ENCODE assay signal across 8 mouse cellular contexts in genomic region chr2:172977409-172978130, GRCm38 (mm10). TPM values are rescaled to one million over a fixed set of nuclear protein-coding genes. Genes with fewer than 3 reads are reported as not detected.
DNase-seq lines count a peak whose midpoint lies in the region; ATAC-seq lines count a peak whose summit lies in the region.

Spo11 (plus strand) TSS chr2:172977700.

- H3K27ac ChIP-seq in lung, embryonic 15.5 days = no peak within 1 kb of the TSS
- H3K27ac ChIP-seq in embryonic facial prominence, embryonic 12.5 days = peak within 1 kb of the TSS; percentile 72
- peak within 1 kb of the TSS; percentile 78 for H3K27ac ChIP-seq in limb, embryonic 12.5 days
- H3K27ac ChIP-seq in neural tube, embryonic 15.5 days (replicated peaks) = no peak within 1 kb of the TSS

- ATAC-seq in lung, embryonic 15.5 days (ENCODE audit: borderline replicate concordance, extremely low read depth, low FRiP score, low TSS enrichment) = peak; percentile 40; the same call in 1 of the 2 replicates
- ATAC-seq in embryonic facial prominence, embryonic 12.5 days (ENCODE audit: insufficient number of reproducible peaks, insufficient read depth, low FRiP score, low TSS enrichment) = no peak
- 0 out of 2 replicates have a peak, but pooled peaks have one; percentile 29 for ATAC-seq in limb, embryonic 12.5 days (ENCODE audit: insufficient number of reproducible peaks, insufficient read depth, low FRiP score, low TSS enrichment, low read depth)
- ATAC-seq in neural tube, embryonic 15.5 days (ENCODE audit: low FRiP score) = 0 out of 2 replicates have a peak, but pooled peaks have one; percentile 14
- no peak for ATAC-seq in cerebellum, adult (ENCODE audit: insufficient number of reproducible peaks, low FRiP score, low TSS enrichment)

- H3K9me3 ChIP-seq in lung, embryonic 15.5 days = no peaks in the 10 kb centered on the region
- 0 out of 2 replicates have a peak, but pooled peaks cover 3% of the 10 kb centered on the region for H3K9me3 ChIP-seq in embryonic facial prominence, embryonic 12.5 days
- H3K9me3 ChIP-seq in limb, embryonic 12.5 days = peaks cover 8% of the 10 kb centered on the region
- no peaks in the 10 kb centered on the region for H3K9me3 ChIP-seq in neural tube, embryonic 15.5 days (replicated peaks)

- H3K36me3 ChIP-seq in lung, embryonic 15.5 days = no peaks in the 10 kb centered on the region
- H3K36me3 ChIP-seq in embryonic facial prominence, embryonic 12.5 days = no peaks in the 10 kb centered on the region
- no peaks in the 10 kb centered on the region for H3K36me3 ChIP-seq in limb, embryonic 12.5 days
- H3K36me3 ChIP-seq in neural tube, embryonic 15.5 days = no peaks in the 10 kb centered on the region

- H3K4me1 ChIP-seq in lung, embryonic 15.5 days = 0 out of 2 replicates have a peak, but pooled peaks cover 14% of the 10 kb centered on the region
- peaks cover 31% of the 10 kb centered on the region for H3K4me1 ChIP-seq in embryonic facial prominence, embryonic 12.5 days
- peaks cover 29% of the 10 kb centered on the region for H3K4me1 ChIP-seq in limb, embryonic 12.5 days (replicated peaks)
- peaks cover 16% of the 10 kb centered on the region for H3K4me1 ChIP-seq in neural tube, embryonic 15.5 days

- H3K27me3 ChIP-seq in lung, embryonic 15.5 days = no peaks in the 10 kb centered on the region
- H3K27me3 ChIP-seq in embryonic facial prominence, embryonic 12.5 days = no peaks in the 10 kb centered on the region; the same call in 1 of the 2 replicates
- no peaks in the 10 kb centered on the region for H3K27me3 ChIP-seq in limb, embryonic 12.5 days
- no peaks in the 10 kb centered on the region for H3K27me3 ChIP-seq in neural tube, embryonic 15.5 days (replicated peaks)

- 19% methylated on average over 14 of the region's 14 CpGs for WGBS in lung, embryonic 15.5 days
- 14% methylated on average over 14 of the region's 14 CpGs for WGBS in embryonic facial prominence, embryonic 12.5 days
- WGBS in limb, embryonic 12.5 days = 11% methylated on average over 14 of the region's 14 CpGs
- WGBS in neural tube, embryonic 15.5 days = 12% methylated on average over 14 of the region's 14 CpGs

- H3K4me3 ChIP-seq in lung, embryonic 15.5 days = no peak within 1 kb of the TSS
- no peak within 1 kb of the TSS; the same call in 1 of the 2 replicates for H3K4me3 ChIP-seq in embryonic facial prominence, embryonic 12.5 days
- 0 out of 2 replicates have a peak within 1 kb of the TSS, but pooled peaks have one; percentile 6 for H3K4me3 ChIP-seq in limb, embryonic 12.5 days (replicated peaks)
- no peak within 1 kb of the TSS for H3K4me3 ChIP-seq in neural tube, embryonic 15.5 days (replicated peaks)

- no peak for DNase-seq in lung, adult 18-20 months
- no peak for DNase-seq in kidney, adult 18-20 months
- DNase-seq in right cerebral cortex, postnatal 14 days = no peak

- H3K4me2 ChIP-seq in lung, embryonic 15.5 days = peak within 1 kb of the TSS; percentile 29
- H3K4me2 ChIP-seq in embryonic facial prominence, embryonic 12.5 days (replicated peaks) = peak within 1 kb of the TSS; percentile 33
- H3K4me2 ChIP-seq in limb, embryonic 12.5 days = peak within 1 kb of the TSS; percentile 47
- peak within 1 kb of the TSS; percentile 35 for H3K4me2 ChIP-seq in neural tube, embryonic 15.5 days

- H3K9ac ChIP-seq in lung, embryonic 15.5 days = no peak within 1 kb of the TSS
- H3K9ac ChIP-seq in embryonic facial prominence, embryonic 12.5 days = no peak within 1 kb of the TSS
- H3K9ac ChIP-seq in limb, embryonic 12.5 days (replicated peaks) = peak within 1 kb of the TSS; percentile 40; the same call in 1 of the 2 replicates
- 0 out of 2 replicates have a peak within 1 kb of the TSS, but pooled peaks have one; percentile 14 for H3K9ac ChIP-seq in neural tube, embryonic 15.5 days (replicated peaks)

RNA-seq across cellular contexts. Expression of gene Spo11, which starts in this region (rescaled TPM):
- polyA plus RNA-seq in lung, embryonic 15.5 days (2015; fragmentation: Nextera tagmentation; extraction: Ambion mirVana) = 0.06 and 0.22 TPM in 2 replicates
- polyA plus RNA-seq in embryonic facial prominence, embryonic 12.5 days (2016; fragmentation: Nextera tagmentation; extraction: Ambion mirVana) = 1.2 and 2.9 TPM in 2 replicates
- polyA plus RNA-seq in limb, embryonic 12.5 days (2016; fragmentation: Nextera tagmentation; extraction: Ambion mirVana) = 1.6 TPM in 2 replicates
- polyA plus RNA-seq in neural tube, embryonic 15.5 days (2015; fragmentation: Nextera tagmentation; extraction: Ambion mirVana) = 0.44 and 1.1 TPM in 2 replicates

Comparison
In these comparisons a context has a peak if more than half of its experiments do, and no peak if none do; other contexts are left out.
1. Peak in ATAC-seq and H3K4me2 ChIP-seq in lung, embryonic 15.5 days; RNA of the gene not detected or under 1 TPM.
2. ATAC-seq: peak in limb, embryonic 12.5 days (single experiment) and neural tube, embryonic 15.5 days (single experiment); none in embryonic facial prominence, embryonic 12.5 days (single experiment) and cerebellum, adult (single experiment).
3. H3K27ac ChIP-seq: peak in embryonic facial prominence, embryonic 12.5 days (single experiment) and limb, embryonic 12.5 days (single experiment); none in lung, embryonic 15.5 days (single experiment) and neural tube, embryonic 15.5 days (single experiment).
4. H3K9ac ChIP-seq: peak in limb, embryonic 12.5 days (single experiment) and neural tube, embryonic 15.5 days (single experiment); none in lung, embryonic 15.5 days (single experiment) and embryonic facial prominence, embryonic 12.5 days (single experiment).
5. Peak in every context shown above with its lines, with median percentiles within 50 percentile points of each other: H3K4me2 ChIP-seq.